Mouse (Mus musculus) midbrain, embryonic 12.5 days (tissue): Measurements from ENCODE around the gene Snap29. TPM values are rescaled to one million over a fixed set of nuclear protein-coding genes. Genes with fewer than 3 reads are reported as not detected.

Source experiments
- ATAC-seq: fragments of 200-750 bp; cut with Nextera tagmentation; 2 replicates; pipeline ENCODE4 v1.8.0; 2017; ENCODE audit warnings: low read depth, moderate TSS enrichment, moderate library complexity; ENCODE audit not compliant: low FRiP score
- H3K27ac ChIP-seq: fragments of 300-500 bp; sonication (generic); replicated peaks from 2 replicates; pipeline ENCODE4 v1.5.1; 2016; ENCODE audit warnings: mild to moderate bottlenecking
- H3K27me3 ChIP-seq: fragments of 300-500 bp; sonication (generic); 2 replicates; pipeline ENCODE4 v1.6.1; 2016; ENCODE audit warnings: mild to moderate bottlenecking
- H3K36me3 ChIP-seq: fragments of 300-500 bp; sonication (generic); 2 replicates; pipeline ENCODE4 v1.6.1; 2016
- H3K4me1 ChIP-seq: fragments of 300-500 bp; sonication (generic); 2 replicates; pipeline ENCODE4 v1.6.1; 2016
- H3K4me2 ChIP-seq: fragments of 300-500 bp; sonication (generic); replicated peaks from 2 replicates; pipeline ENCODE4 v1.6.1; 2016; ENCODE audit warnings: mild to moderate bottlenecking, moderate library complexity
- H3K4me3 ChIP-seq: fragments of 300-500 bp; sonication (generic); 2 replicates; pipeline ENCODE4 v1.5.1; 2016; ENCODE audit warnings: mild to moderate bottlenecking
- H3K9ac ChIP-seq: fragments of 300-500 bp; sonication (generic); replicated peaks from 2 replicates; pipeline ENCODE4 v1.6.1; 2016; ENCODE audit warnings: mild to moderate bottlenecking, moderate library complexity
- H3K9me3 ChIP-seq: fragments of 300-500 bp; sonication (generic); 2 replicates; pipeline ENCODE4 v1.6.1; 2016; ENCODE audit warnings: mild to moderate bottlenecking
- WGBS: fragments of 180-500 bp; shearing (Covaris S2); methylation state at CpG from one replicate; pipeline ENCODE4 v1.1.7; 2016; 5-methylcytosine and 5-hydroxymethylcytosine counted together
- polyA plus RNA-seq: library from polyadenylated mRNA; unstranded; fragments of >200 nt; fragmentation: Nextera tagmentation; extraction: Ambion mirVana; gene quantifications from 2 replicates; pipeline ENCODE4 v1.2.1, GENCODE M21; 2016

Gene Snap29
- 17.0 and 18.3 TPM in 2 replicates for polyA plus RNA-seq

GRCm38 (mm10) chr16:17405736-17406443, at the start of gene Snap29, which contains the start of gene Pi4ka:
Snap29 (plus strand) TSS chr16:17405986.
Pi4ka (minus strand) TSS chr16:17406314.
- under 1% methylated on average over 50 of the region's 69 CpGs for WGBS

DNA sequence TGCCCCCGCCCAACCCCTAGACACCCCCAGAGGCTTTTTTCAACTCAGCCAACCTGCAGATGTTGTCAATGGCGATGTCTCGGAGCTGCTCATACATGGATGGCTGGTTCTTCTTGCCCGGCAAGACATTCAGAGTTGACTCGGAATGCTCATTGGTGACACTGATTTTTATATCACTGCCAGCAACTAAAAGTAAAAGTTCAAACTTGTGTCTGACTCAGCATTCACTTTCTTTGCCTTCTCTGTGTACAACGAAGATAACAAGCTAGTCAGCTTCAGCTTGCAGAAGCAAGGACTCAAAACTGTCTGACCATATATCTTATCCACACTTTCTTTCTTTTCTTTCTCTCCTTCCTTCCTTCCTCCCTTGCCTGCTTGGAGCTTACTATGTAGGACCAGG, 49.8 kb upstream of the Snap29 start:
- Histone ChIP-seq H3K4me1 (no peaks in the 10 kb centered on the region), H3K36me3 (peaks cover 69% of the 10 kb centered on the region), H3K4me3 (no peak overlapping the region), H3K27ac (no peak overlapping the region), H3K27me3 (no peaks in the 10 kb centered on the region), H3K4me2 (no peak overlapping the region), H3K9me3 (no peaks in the 10 kb centered on the region), H3K9ac (no peak overlapping the region)
- ATAC-seq, result no peak
- WGBS, result 96% methylated on average over 6 of the region's 6 CpGs

More at GRCm38 (mm10) chr16:17405736-17406443, at the start of gene Snap29, which contains the start of gene Pi4ka:
- Histone ChIP-seq H3K4me2 (peak within 1 kb of the TSS; percentile 68), H3K27me3 (no peaks in the 10 kb centered on the region), H3K36me3 (peaks cover 9% of the 10 kb centered on the region), H3K27ac (peak within 1 kb of the TSS; percentile 87), H3K4me3 (peak within 1 kb of the TSS; percentile 84), H3K9me3 (no peaks in the 10 kb centered on the region), H3K4me1 (peaks cover 17% of the 10 kb centered on the region), H3K9ac (peak within 1 kb of the TSS; percentile 86)
- peak; percentile 97 for ATAC-seq

DNA sequence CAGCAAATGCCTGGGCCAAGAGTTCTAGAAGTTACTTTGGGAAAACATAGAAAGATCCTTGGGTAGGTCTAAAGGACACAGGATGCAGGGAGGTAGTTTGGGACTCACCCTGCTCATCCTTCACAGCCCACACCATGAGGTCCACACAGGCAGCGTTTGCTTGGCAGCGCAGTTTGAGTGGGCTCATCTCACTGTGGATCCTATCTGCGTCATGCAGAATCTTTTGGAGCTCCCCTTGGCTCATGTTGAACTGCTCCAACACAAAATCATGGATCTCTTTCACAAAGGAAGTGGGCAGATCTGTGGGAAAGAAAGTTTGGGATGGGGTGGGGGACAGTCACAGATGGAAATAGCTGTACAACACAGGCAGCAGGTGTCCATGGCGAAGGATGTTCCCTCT, 47.0 kb upstream of the Snap29 start:
- ATAC-seq, result no peak
- Histone ChIP-seq H3K27ac (no peak overlapping the region), H3K4me1 (no peaks in the 10 kb centered on the region), H3K4me3 (no peak overlapping the region), H3K9me3 (no peaks in the 10 kb centered on the region), H3K36me3 (peaks cover 58% of the 10 kb centered on the region), H3K4me2 (no peak overlapping the region), H3K27me3 (no peaks in the 10 kb centered on the region), H3K9ac (no peak overlapping the region)
- WGBS, result 96% methylated on average over 4 of the region's 4 CpGs

GRCm38 (mm10) chr16:17382306-17382705, 23.5 kb upstream of the Snap29 start:
- peaks cover 31% of the 10 kb centered on the region for H3K36me3 ChIP-seq
- WGBS, result 94% methylated on average over 4 of the region's 4 CpGs

DNA sequence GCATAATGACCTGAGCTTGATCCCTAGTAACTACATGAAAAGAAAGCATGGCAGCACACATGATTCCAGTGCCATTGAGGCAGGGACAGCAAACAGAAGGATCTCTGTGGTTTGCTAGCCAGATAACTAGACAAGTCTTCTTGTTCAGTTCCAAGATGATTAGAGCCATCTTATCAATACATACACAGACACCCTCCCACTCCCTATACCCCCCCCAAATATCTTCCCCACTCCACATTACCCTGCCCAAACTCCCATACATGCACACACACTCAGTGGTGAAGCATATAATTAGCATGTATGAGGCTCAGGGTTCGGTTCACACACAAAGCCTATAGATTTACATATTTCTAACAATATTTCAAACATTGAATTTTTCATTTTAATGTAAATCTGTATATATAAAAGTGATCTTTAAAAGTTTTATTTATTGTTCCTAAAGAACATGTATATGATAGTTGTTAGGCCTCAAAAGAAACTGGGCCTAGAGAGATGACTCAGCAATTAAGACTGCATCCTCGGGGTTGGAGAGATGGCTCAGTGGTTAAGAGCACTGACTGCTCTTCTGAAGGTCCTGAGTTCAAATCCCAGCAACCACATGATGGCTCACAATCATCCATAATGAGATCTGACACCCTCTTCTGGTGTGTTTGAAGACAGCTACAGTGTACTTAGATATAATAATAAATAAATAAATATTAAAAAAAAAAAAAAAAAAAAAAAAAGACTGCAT, 22.0 kb upstream of the Snap29 start:
- no peak for ATAC-seq
- Histone ChIP-seq H3K27ac (no peak overlapping the region), H3K36me3 (peaks cover 25% of the 10 kb centered on the region), H3K27me3 (no peaks in the 10 kb centered on the region), H3K4me3 (no peak overlapping the region), H3K4me1 (no peaks in the 10 kb centered on the region), H3K9ac (no peak overlapping the region), H3K9me3 (no peaks in the 10 kb centered on the region), H3K4me2 (no peak overlapping the region)
- WGBS, result 90% methylated on average over 2 of the region's 2 CpGs

More at GRCm38 (mm10) chr16:17382306-17382705, 23.5 kb upstream of the Snap29 start:
- Histone ChIP-seq H3K9me3 (no peaks in the 10 kb centered on the region), H3K4me1 (no peaks in the 10 kb centered on the region), H3K27me3 (no peaks in the 10 kb centered on the region), H3K4me2 (no peak overlapping the region), H3K27ac (no peak overlapping the region), H3K9ac (no peak overlapping the region), H3K4me3 (no peak overlapping the region)
- ATAC-seq, result no peak

GRCm38 (mm10) chr16:17392784-17393183, 13.0 kb upstream of the Snap29 start:
- Histone ChIP-seq H3K36me3 (peaks cover 16% of the 10 kb centered on the region; the same call in 1 of the 2 replicates), H3K27ac (no peak overlapping the region), H3K4me3 (no peak overlapping the region), H3K27me3 (no peaks in the 10 kb centered on the region), H3K9ac (no peak overlapping the region), H3K4me1 (no peaks in the 10 kb centered on the region), H3K4me2 (no peak overlapping the region), H3K9me3 (no peaks in the 10 kb centered on the region)
- no peak for ATAC-seq
- 87% methylated on average over 4 of the region's 4 CpGs for WGBS

DNA sequence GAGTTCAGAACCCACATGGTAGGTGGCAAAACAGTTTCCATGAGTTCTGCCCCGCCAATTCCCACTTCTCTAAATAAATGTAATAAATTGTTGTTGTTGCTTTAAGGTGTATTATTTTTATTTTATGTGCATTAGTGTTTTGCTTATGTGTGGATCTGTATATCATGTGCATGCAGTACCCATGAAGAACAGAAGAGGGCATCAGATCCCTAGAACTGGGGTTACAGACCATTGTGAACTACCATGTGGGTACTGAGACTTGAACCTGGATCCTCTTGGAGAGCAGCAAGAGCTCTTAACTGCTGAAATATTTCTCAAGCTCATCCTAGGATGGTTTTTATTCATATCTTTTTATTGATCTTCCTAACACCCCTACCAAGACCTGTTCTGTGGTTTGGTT, 2.9 kb upstream of the Snap29 start:
- Histone ChIP-seq H3K9ac (no peak overlapping the region), H3K4me1 (peaks cover 17% of the 10 kb centered on the region), H3K36me3 (0 out of 2 replicates have a peak, but pooled peaks cover 5% of the 10 kb centered on the region), H3K4me3 (no peak overlapping the region), H3K4me2 (no peak overlapping the region), H3K9me3 (no peaks in the 10 kb centered on the region), H3K27ac (no peak overlapping the region), H3K27me3 (no peaks in the 10 kb centered on the region)
- ATAC-seq, result no peak
- 65% methylated on average over 1 of the region's 1 CpGs for WGBS

- Histone ChIP-seq H3K4me2 (peak overlapping the region; percentile 68), H3K4me1 (peaks cover 17% of the 10 kb centered on the region), H3K9ac (peak overlapping the region; percentile 86), H3K27me3 (no peaks in the 10 kb centered on the region), H3K27ac (peak overlapping the region; percentile 87), H3K36me3 (peaks cover 9% of the 10 kb centered on the region), H3K4me3 (peak overlapping the region; percentile 84), H3K9me3 (no peaks in the 10 kb centered on the region)
- ATAC-seq, result peak; percentile 88
- WGBS, result 0% methylated on average over 22 of the region's 22 CpGs
These were observed 502 bp upstream of the Snap29 start for GRCm38 (mm10) chr16:17405271-17405696.

DNA sequence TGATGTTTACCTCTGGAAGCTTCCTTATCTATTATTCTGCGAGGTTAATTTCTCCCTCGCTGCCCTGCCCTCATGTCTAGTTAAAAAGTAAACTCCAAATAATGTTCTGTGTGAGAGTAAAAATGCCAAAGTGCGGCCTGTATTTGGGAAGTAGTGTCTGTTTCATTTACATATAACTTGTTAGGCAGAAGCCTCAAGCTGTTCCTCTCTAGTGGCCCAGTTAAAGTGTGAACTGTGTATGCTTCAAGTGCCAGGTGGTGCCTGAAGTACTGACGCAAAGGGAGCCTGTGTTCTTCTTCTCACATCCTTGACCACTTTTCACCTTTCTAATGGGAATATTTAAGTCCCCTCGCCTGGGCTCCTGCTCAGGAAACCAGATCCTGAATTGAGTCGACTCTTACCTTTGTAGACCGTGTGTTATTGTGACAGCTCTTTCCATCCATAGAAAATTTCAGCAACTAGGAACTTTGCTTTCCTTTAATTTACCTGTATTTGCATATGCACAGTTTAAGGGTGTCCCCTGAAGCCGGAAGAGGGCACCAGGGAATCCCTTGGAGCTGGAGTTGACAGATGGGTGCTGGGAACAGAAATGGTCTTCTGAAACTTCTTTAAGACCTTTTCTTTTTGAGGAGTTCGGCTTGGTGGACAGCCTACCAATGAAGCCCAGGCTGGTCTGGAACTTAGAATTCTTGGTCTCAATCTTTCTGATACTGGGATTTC, 886 bp downstream of the Snap29 start:
- Histone ChIP-seq H3K36me3 (peaks cover 9% of the 10 kb centered on the region), H3K27ac (no peak overlapping the region; the same call in 1 of the 2 replicates), H3K9me3 (no peaks in the 10 kb centered on the region), H3K4me2 (peak overlapping the region; percentile 58), H3K4me3 (peak overlapping the region; percentile 84), H3K27me3 (no peaks in the 10 kb centered on the region), H3K9ac (peak overlapping the region; percentile 80), H3K4me1 (peaks cover 17% of the 10 kb centered on the region)
- no peak for ATAC-seq
- 44% methylated on average over 9 of the region's 9 CpGs for WGBS

DNA sequence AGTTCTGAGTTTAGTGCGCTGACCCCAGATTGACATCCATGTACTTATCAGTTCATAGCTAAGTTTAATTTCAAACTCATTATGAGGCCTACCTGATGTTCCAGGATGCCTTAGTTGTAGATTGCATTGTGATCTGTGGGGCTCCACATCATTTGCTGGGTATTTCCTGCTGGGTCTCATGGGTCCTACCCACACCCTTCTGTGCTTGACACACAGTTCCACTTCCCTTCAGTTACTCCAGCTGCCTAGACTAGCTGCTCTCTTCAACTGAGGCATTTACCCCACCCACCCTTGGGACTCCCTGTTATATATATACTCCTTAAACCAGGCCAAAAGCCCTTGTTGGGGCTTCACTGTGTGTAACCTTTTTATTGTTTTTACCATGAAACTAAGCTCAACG, 3.3 kb downstream of the Snap29 start:
- Histone ChIP-seq H3K36me3 (peaks cover 4% of the 10 kb centered on the region), H3K27ac (no peak overlapping the region), H3K9me3 (no peaks in the 10 kb centered on the region), H3K4me3 (no peak overlapping the region), H3K9ac (no peak overlapping the region), H3K4me1 (peaks cover 17% of the 10 kb centered on the region), H3K4me2 (no peak overlapping the region), H3K27me3 (no peaks in the 10 kb centered on the region)
- ATAC-seq, result no peak
- WGBS, result 99% methylated on average over 2 of the region's 2 CpGs

GRCm38 (mm10) chr16:17410209-17410608, 4.4 kb downstream of the Snap29 start:
- WGBS, result 76% methylated on average over 4 of the region's 4 CpGs
- peaks cover 7% of the 10 kb centered on the region for H3K4me1 ChIP-seq
- H3K27me3 ChIP-seq, result no peaks in the 10 kb centered on the region
- H3K9ac ChIP-seq, result no peak overlapping the region
- no peak for ATAC-seq
- no peaks in the 10 kb centered on the region for H3K9me3 ChIP-seq
- H3K36me3 ChIP-seq, result peaks cover 4% of the 10 kb centered on the region
- H3K4me3 ChIP-seq, result no peak overlapping the region
- no peak overlapping the region for H3K27ac ChIP-seq
- H3K4me2 ChIP-seq, result no peak overlapping the region

GRCm38 (mm10) chr16:17423021-17423420, 17.2 kb downstream of the Snap29 start:
- Histone ChIP-seq H3K9ac (no peak overlapping the region), H3K9me3 (no peaks in the 10 kb centered on the region), H3K4me2 (no peak overlapping the region), H3K4me3 (no peak overlapping the region), H3K27ac (no peak overlapping the region), H3K36me3 (peaks cover 52% of the 10 kb centered on the region), H3K4me1 (no peaks in the 10 kb centered on the region), H3K27me3 (no peaks in the 10 kb centered on the region)
- WGBS, result 77% methylated on average over 3 of the region's 3 CpGs
- ATAC-seq, result no peak
